Mouse (Mus musculus): Measurements from ENCODE around the gene Gse1. TPM values are rescaled to one million over a fixed set of nuclear protein-coding genes. Genes with fewer than 3 reads are reported as not detected.
A peak's percentile ranks its signal among the peaks of the same experiment; 100 is the strongest.

The Gse1 gene
- total RNA-seq, 2 experiments from 2014 or later, result 77.7 to 105 TPM

DNA sequence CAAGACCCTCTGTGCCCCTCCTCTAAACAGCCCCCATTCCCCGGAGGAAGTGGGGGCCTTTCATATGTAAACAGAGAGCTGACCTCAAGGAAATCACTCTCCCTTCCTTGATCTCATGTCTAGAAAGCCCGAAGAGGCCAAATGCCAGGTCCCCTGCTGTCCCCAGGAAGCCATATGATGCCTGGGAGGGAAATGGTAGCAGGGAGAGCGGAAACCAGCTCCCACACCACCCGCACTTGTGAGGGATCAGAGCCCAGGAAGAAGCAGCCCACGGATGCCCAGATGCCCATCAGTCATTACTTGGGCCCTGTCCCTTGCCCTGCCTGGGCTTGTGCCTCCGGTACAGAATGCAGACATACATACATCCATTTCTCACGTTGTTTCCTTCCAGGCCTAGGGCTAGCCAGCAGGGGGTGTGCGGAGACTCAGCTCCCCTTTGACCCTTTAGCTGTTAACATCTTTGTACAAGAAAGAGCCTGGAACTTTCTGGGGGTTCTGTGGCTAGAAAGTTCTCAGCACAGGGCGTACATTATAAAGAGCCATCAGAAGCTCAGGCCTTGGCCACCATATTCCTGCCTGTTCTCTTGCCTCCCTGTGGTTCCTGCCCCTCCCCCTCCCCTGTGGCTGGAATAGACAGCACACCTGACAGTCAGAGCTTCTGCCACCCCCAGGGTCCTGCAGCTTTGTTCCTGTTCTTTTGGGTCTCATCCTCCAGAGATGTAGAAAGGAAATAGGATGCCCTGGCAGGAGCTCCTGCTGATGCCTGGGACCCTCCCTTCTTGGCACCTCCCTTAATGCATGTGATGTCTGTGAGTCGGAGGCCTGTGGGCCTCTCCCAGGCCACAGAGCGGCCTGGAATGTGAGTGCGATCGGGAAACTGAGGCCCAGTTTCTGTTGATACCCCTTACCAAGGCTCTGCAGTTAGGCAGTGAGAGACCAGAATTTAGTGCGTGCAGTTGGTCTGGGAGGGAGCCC is 180.3 kb downstream of the Gse1 start:
- peak; percentile 2 for TF ChIP-seq CTCF (IDR thresholded peaks at IDR 0.05)
- no peak for DNase-seq (ENCODE audit: extremely low spot score in 1 of 2, low spot score in 2 of 2)
- H3K4me3 ChIP-seq, result no peak overlapping the region
- intact Hi-C loops (cut with DNase I), result no loop called here
- H3K27ac ChIP-seq, result no peak overlapping the region

DNA sequence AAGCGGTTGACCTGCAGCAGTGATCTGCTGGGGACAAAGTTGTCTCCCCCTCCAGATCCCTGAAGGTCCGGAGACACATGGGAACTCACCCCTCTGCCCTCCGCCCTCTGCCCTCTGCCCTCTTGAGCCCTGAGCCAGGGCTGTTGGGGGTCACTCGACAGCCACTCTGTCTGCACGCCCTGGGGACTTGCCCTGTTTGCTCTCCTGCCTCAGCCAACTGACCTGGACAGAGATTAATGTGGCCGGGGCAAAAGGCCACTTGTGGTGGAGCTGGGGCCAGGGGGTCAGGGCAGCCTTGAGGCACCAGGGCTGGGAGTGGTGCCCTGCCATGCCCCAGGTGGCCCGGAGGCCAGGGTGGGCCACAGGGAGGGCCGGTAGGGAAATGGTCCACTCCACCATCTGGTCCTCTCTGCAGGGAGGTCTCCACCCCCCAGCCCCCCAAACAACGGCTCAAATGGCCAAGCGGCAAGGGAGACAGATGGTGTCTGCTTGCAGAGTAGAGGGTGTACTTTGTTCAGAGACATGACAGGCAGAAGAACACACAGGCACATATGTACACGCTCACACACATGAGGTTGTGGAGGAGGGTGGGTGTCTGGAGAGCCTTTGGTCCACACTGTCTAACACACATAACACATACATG is 181.2 kb downstream of the Gse1 start:
- Histone ChIP-seq H3K27ac (no peak overlapping the region), H3K4me3 (no peak overlapping the region)
- DNase-seq (ENCODE audit: extremely low spot score in 1 of 2, low spot score in 2 of 2), result no peak
- intact Hi-C loops (cut with DNase I), result no loop called here
- no peak for TF ChIP-seq CTCF (IDR thresholded peaks at IDR 0.05)

DNA sequence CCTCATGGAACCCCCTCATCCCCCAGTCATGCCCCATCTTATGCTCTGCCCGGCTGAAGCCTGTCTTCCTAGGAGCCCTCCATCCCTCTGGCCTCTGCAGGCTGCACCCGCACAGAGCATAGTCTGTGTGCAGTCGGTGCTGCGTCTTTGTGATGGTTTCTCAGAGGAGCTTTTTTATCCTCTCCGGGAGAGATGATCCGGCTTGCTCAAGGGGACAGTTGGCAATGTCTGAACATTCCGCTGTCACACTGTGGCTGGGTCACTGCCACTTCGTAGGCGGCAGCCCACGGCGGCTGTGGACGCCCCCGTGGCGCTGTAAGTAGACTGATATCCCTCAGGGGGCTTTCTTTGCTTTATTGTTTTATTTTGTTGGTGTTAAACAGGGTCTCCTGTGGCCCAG is 182.8 kb downstream of the Gse1 start:
- intact Hi-C loops (cut with DNase I), result no loop called here
- TF ChIP-seq CTCF (IDR thresholded peaks at IDR 0.05), result no peak
- no peak for DNase-seq (ENCODE audit: extremely low spot score in 1 of 2, low spot score in 2 of 2)
- H3K4me3 ChIP-seq, result no peak overlapping the region
- no peak overlapping the region for H3K27ac ChIP-seq

DNA sequence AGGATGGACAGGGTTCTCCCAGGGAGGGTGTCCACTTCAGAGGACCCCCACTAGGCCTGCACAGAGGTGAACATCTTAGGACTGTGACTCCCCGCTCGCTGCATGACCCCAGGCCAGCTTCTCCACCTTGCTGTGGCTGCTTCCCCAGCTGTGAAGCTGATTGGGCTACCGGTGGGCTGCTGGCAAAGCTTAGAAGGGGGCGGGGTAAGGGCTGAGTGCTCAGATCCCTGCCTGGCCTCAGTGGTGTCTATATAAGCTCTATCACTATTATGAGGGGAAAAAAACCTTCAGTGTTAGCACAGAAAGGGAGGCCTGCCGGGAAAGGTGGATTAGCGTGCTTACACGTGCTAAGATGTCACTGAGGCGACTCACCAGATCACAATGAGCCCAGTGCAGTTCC is 183.6 kb downstream of the Gse1 start:
- Histone ChIP-seq H3K4me3 (no peak overlapping the region), H3K27ac (no peak overlapping the region)
- no peak for TF ChIP-seq CTCF (IDR thresholded peaks at IDR 0.05)
- no peak for DNase-seq (ENCODE audit: extremely low spot score in 1 of 2, low spot score in 2 of 2)
- intact Hi-C loops (cut with DNase I), result no loop called here

DNA sequence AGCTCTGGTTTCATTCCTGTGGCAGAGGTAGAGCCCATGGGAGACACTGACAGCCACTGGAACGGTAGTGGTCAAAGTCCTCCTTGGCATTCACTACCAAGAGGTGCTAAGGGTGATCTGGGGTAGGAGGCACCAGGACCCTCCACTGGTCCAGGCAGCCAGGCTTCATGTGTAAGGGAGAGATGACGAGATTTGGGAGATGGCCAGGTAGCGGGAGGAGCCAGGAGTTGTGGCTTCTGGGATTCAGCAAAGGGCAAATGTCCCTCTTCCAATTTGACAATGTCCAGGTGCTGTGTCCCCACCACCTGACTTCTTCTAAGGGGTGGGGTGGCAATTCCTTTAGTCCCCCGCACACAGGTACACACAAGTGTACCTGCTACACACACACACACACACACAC is 184.1 kb downstream of the Gse1 start:
- Histone ChIP-seq H3K27ac (no peak overlapping the region), H3K4me3 (no peak overlapping the region)
- no peak for DNase-seq (ENCODE audit: extremely low spot score in 1 of 2, low spot score in 2 of 2)
- intact Hi-C loops (cut with DNase I), result no loop called here
- no peak for TF ChIP-seq CTCF (IDR thresholded peaks at IDR 0.05)

DNA sequence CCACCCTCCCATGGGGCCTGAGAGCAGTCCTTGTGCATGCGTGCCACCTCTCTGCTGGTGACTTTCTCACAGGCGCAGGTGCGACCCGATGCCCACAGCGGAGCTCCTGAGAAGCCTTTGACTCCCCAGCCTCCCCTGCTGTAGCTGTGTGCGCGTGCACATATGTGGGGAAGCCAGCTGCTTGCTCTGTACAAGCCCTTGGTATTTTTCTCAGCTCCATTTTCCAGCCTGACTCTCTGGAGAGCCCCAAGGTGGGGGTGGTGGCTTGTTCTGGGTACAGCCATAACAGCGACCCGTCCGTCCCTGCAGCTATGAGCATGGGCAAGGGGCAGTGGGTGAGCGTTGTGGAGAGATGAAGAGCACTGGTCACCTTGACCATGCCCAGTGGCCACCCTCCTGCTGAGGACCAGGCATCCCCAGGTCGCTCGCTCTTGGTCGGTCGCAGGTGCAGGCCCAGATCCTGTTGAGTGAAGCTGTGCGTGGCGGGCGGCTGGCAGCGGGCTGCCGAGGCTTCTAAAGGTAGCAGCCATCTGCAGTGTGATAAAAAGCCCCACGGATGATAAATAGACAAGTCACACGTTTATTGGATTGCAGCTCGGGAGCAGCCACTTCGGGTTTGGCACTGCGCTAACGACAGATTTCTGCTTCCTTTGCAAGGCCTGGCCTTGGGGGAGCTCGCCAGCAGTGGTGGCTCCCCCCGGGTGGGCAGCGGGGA is 184.8 kb downstream of the Gse1 start:
- peak in 1 of 2 experiments; percentile 53 for DNase-seq (ENCODE audit: extremely low spot score in 1 of 2, low spot score in 2 of 2)
- intact Hi-C loops (cut with DNase I), result loop anchor here (1.0 kb wide), 1 partner anchor 30 kb away; no protein-coding TSS in a partner anchor
- Histone ChIP-seq H3K27ac (peak overlapping the region; percentile 74), H3K4me3 (no peak overlapping the region)
- no peak for TF ChIP-seq CTCF (IDR thresholded peaks at IDR 0.05)

DNA sequence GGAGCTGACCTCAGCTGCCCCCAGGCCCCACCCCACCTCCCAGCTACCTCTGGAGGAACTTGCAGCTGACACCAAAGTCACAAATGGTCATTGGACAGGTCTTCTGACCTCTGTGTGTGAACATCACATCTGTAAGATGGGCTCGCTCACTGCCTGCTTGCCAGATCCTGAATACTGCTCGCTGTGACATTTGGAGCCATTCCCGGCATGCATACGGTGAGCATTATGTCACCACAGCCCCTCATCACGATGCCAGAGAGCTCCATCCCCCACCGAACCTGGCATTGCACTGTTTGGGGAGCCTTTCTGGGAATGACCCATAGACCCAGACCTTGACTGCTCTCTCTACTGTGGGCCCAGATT is 185.4 kb downstream of the Gse1 start:
- TF ChIP-seq CTCF (IDR thresholded peaks at IDR 0.05), result no peak
- intact Hi-C loops (cut with DNase I), result loop anchor here (1.0 kb wide), 1 partner anchor 30 kb away; no protein-coding TSS in a partner anchor
- Histone ChIP-seq H3K4me3 (no peak overlapping the region), H3K27ac (peak overlapping the region; percentile 74)
- DNase-seq (ENCODE audit: extremely low spot score in 1 of 2, low spot score in 2 of 2), result no peak

DNA sequence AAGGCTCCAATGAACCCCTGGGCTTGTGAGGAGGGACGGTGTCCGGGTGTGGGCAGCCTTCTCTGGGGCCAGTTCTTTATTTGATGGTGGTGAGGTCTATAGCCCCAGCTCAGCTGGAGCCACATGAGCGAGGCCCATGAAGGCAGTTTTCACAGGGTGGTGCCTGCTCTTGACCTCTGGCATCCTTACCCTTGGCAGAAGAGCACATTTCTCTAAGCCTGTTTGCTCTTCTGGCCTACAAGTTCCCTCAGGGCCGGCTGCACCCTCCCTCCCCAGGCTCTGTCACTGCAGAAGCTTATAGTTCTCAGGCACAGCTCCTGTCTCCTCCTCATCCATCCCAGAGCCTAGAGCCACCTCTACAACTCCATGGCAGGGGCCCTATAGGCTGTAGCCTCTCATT is 186.0 kb downstream of the Gse1 start:
- intact Hi-C loops (cut with DNase I), result no loop called here
- no peak overlapping the region for H3K4me3 ChIP-seq
- no peak for TF ChIP-seq CTCF (IDR thresholded peaks at IDR 0.05)
- DNase-seq (ENCODE audit: extremely low spot score in 1 of 2, low spot score in 2 of 2), result no peak
- H3K27ac ChIP-seq, result peak overlapping the region; percentile 61

DNA sequence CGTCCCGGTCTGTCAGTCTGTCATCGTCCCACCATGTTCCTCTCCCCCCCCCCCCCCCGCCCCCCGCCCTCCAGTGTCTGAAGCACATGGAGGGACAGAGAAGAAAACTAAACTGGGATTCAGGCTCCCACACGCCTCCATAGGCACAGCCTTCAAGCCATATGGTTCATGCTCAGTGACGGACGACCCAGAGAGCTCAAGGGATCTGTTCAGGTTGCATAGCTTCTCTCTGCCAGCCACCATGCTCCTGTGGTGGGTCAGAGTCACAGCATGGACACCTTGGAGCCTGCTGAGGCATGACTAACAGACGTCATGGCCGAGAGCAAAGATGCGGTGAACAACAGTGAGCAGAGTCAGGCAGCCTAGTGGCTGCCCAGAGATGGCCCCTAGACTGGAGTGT is 187.2 kb downstream of the Gse1 start:
- Histone ChIP-seq H3K4me3 (no peak overlapping the region), H3K27ac (peak overlapping the region; percentile 83; the same call in 1 of the 2 replicates)
- no peak for DNase-seq (ENCODE audit: extremely low spot score in 1 of 2, low spot score in 2 of 2)
- TF ChIP-seq CTCF (IDR thresholded peaks at IDR 0.05), result no peak; the same call in 1 of the 2 replicates
- intact Hi-C loops (cut with DNase I), result loop anchor here (5.0 kb wide), 1 partner anchor 122 kb away; no protein-coding TSS in a partner anchor

DNA sequence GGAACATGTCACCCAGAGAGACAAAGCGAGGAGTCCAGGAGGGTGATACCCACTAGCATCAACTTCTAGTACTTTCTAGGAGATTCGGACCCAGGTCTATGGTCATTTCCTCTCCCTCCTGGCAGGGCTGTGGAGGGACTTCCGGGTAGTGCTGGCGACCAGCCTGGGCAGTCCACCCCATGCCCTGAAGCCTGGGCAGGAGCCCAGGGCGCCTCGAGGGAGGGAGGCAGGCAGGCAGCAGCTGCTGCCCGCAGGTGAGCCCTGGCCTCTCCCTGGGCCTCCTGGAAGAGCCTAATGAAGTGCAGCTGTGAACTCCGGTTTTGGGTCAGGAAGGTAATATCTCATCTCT is 187.9 kb downstream of the Gse1 start:
- intact Hi-C loops (cut with DNase I), result loop anchor here (5.0 kb wide), 1 partner anchor 121 kb away; no protein-coding TSS in a partner anchor

DNA sequence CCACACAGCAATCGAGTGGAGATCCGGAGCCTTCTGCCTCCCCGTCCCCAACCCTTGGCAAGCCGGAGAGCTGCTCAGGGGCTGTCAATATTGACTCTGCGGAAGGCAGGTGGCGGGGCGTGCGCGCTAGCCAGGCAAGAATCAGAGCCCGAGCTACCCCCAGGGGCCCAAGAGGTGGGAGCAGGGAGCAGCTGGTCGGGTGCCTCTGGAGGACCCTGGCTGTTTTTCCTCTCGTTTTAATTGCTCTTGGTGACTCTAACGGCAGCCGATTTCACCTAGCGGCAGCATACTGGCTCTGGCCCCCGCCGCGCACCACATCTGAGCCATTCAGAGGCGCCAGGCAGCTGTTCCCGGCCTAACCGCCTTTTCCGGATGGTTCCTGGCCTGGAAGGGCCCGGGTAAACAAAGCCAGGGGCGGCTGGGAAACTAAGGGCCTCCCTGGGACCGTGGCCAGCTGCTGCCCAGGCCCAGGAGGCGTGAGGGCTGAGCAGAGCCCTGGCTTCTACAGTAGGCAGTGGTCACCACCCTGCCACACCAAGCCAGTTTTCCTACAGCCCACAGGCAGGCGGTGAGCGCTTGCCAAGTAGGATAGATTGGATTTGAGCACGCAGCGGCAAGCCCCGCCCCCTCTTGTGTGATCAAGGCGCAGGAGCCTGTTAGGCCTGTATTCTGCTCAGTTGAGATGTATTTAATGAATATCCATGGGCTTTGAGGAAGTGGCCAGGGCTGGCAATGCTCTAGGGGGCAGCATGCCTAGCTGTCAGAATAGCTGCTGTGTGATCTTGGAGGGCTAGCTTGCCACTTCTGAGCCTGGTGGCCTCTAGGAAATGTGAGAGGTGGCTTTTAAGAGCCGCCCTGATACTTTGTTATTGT is 188.5 kb downstream of the Gse1 start:
- intact Hi-C loops (cut with DNase I), result loop anchor here (5.0 kb wide), 1 partner anchor 121 kb away; no protein-coding TSS in a partner anchor
- peak; percentile 48 to 69 for DNase-seq (ENCODE audit: extremely low spot score in 1 of 2, low spot score in 2 of 2)
- Histone ChIP-seq H3K4me3 (no peak overlapping the region), H3K27ac (peak overlapping the region; percentile 83)
- peak; percentile 44 for TF ChIP-seq CTCF (IDR thresholded peaks at IDR 0.05)

More for the DNA sequence above, 187.9 kb downstream of the Gse1 start:
- H3K4me3 ChIP-seq, result no peak overlapping the region
- H3K27ac ChIP-seq, result peak overlapping the region; percentile 83
- no peak for DNase-seq (ENCODE audit: extremely low spot score in 1 of 2, low spot score in 2 of 2)
- no peak for TF ChIP-seq CTCF (IDR thresholded peaks at IDR 0.05)

Data from left cerebral cortex, adult 2 months (tissue).